Mouse (Mus musculus) forebrain, embryonic 12.5 days (tissue): ENCODE results near the gene Fbxl22. TPM values are rescaled to one million over a fixed set of nuclear protein-coding genes. Genes with fewer than 3 reads are reported as not detected.

ENCODE experiments used
- ATAC-seq: fragments of 200-750 bp; cut with Nextera tagmentation; 2 replicates; pipeline ENCODE4 v1.8.0; 2017; ENCODE audit warnings: moderate TSS enrichment; ENCODE audit not compliant: low FRiP score
- H3K27ac ChIP-seq: fragments of 300-500 bp; sonication (generic); 2 replicates; pipeline ENCODE4 v1.5.1; 2016; ENCODE audit warnings: mild to moderate bottlenecking
- H3K27me3 ChIP-seq: fragments of 300-500 bp; sonication (generic); 2 replicates; pipeline ENCODE4 v1.6.1; 2016; ENCODE audit warnings: mild to moderate bottlenecking
- H3K36me3 ChIP-seq: fragments of 300-500 bp; sonication (generic); replicated peaks from 2 replicates; pipeline ENCODE4 v1.6.1; 2016; ENCODE audit warnings: mild to moderate bottlenecking
- H3K4me1 ChIP-seq: fragments of 300-500 bp; sonication (generic); 2 replicates; pipeline ENCODE4 v1.6.1; 2016
- H3K4me2 ChIP-seq: fragments of 300-500 bp; sonication (generic); 2 replicates; pipeline ENCODE4 v1.6.1; 2016; ENCODE audit warnings: mild to moderate bottlenecking, moderate library complexity
- H3K4me3 ChIP-seq: fragments of 300-500 bp; sonication (generic); replicated peaks from 2 replicates; pipeline ENCODE4 v1.5.1; 2016; ENCODE audit warnings: mild to moderate bottlenecking
- H3K9ac ChIP-seq: fragments of 300-500 bp; sonication (generic); 2 replicates; pipeline ENCODE4 v1.6.1; 2016; ENCODE audit warnings: mild to moderate bottlenecking
- H3K9me3 ChIP-seq: fragments of 300-500 bp; sonication (generic); 2 replicates; pipeline ENCODE4 v1.6.1; 2016
- WGBS: fragments of 180-500 bp; shearing (Covaris S2); methylation state at CpG from one replicate; pipeline ENCODE4 v1.1.7; 2016; 5-methylcytosine and 5-hydroxymethylcytosine counted together
- polyA plus RNA-seq: library from polyadenylated mRNA; unstranded; fragments of >200 nt; fragmentation: Nextera tagmentation; extraction: Ambion mirVana; gene quantifications from 2 replicates; pipeline ENCODE4 v1.2.1, GENCODE M21; 2016

The Fbxl22 gene
- polyA plus RNA-seq, 1 experiment from 2014 or later, result 2.4 TPM

GRCm38 (mm10) chr9:66505141-66505917 lies 9.1 kb downstream of the Fbxl22 start:
- H3K9ac ChIP-seq, result peak overlapping the region; percentile 36; the same call in 1 of the 2 replicates
- no peak overlapping the region for H3K4me3 ChIP-seq
- H3K4me2 ChIP-seq, result peak overlapping the region; percentile 21; the same call in 1 of the 2 replicates
- peaks cover 41% of the 10 kb centered on the region for H3K4me1 ChIP-seq
- ATAC-seq, result peak; percentile 27; the same call in 1 of the 2 replicates
- WGBS, result 55% methylated on average over 9 of the region's 9 CpGs
- H3K27ac ChIP-seq, result peak overlapping the region; percentile 90
- peaks cover 69% of the 10 kb centered on the region for H3K36me3 ChIP-seq
- H3K9me3 ChIP-seq, result no peaks in the 10 kb centered on the region
- H3K27me3 ChIP-seq, result no peaks in the 10 kb centered on the region

GRCm38 (mm10) chr9:66504518-66504917 lies 9.9 kb downstream of the Fbxl22 start:
- 83% methylated on average over 13 of the region's 13 CpGs for WGBS
- H3K4me1 ChIP-seq, result peaks cover 37% of the 10 kb centered on the region
- no peak overlapping the region for H3K4me2 ChIP-seq
- H3K36me3 ChIP-seq, result peaks cover 72% of the 10 kb centered on the region
- H3K9ac ChIP-seq, result no peak overlapping the region
- no peaks in the 10 kb centered on the region for H3K9me3 ChIP-seq
- peak overlapping the region; percentile 90; the same call in 1 of the 2 replicates for H3K27ac ChIP-seq
- H3K27me3 ChIP-seq, result no peaks in the 10 kb centered on the region
- ATAC-seq, result no peak
- H3K4me3 ChIP-seq, result no peak overlapping the region

- Histone ChIP-seq H3K9me3 (no peaks in the 10 kb centered on the region), H3K27ac (peak overlapping the region; percentile 32; the same call in 1 of the 2 replicates), H3K36me3 (peaks cover 67% of the 10 kb centered on the region), H3K4me3 (no peak overlapping the region), H3K27me3 (no peaks in the 10 kb centered on the region), H3K4me1 (peaks cover 37% of the 10 kb centered on the region), H3K9ac (no peak overlapping the region), H3K4me2 (no peak overlapping the region)
- WGBS, result 76% methylated on average over 4 of the region's 4 CpGs
- ATAC-seq, result no peak
Measured at GRCm38 (mm10) chr9:66503879-66504411, 10.4 kb downstream of the Fbxl22 start.

- no peak for ATAC-seq
- Histone ChIP-seq H3K9ac (no peak overlapping the region), H3K4me2 (no peak overlapping the region), H3K36me3 (peaks cover 64% of the 10 kb centered on the region), H3K27me3 (no peaks in the 10 kb centered on the region), H3K4me1 (peaks cover 27% of the 10 kb centered on the region), H3K4me3 (no peak overlapping the region), H3K9me3 (no peaks in the 10 kb centered on the region), H3K27ac (no peak overlapping the region)
- WGBS, result 77% methylated on average over 2 of the region's 2 CpGs
Measured at GRCm38 (mm10) chr9:66501248-66501647, 13.1 kb downstream of the Fbxl22 start.

GRCm38 (mm10) chr9:66493992-66494391 lies 20.4 kb downstream of the Fbxl22 start:
- peaks cover 82% of the 10 kb centered on the region for H3K36me3 ChIP-seq
- no peak for ATAC-seq
- H3K27me3 ChIP-seq, result no peaks in the 10 kb centered on the region
- H3K9me3 ChIP-seq, result no peaks in the 10 kb centered on the region
- no peak overlapping the region for H3K27ac ChIP-seq
- no peak overlapping the region for H3K9ac ChIP-seq
- H3K4me2 ChIP-seq, result no peak overlapping the region
- H3K4me3 ChIP-seq, result no peak overlapping the region
- H3K4me1 ChIP-seq, result no peaks in the 10 kb centered on the region

- H3K27me3 ChIP-seq, result no peaks in the 10 kb centered on the region
- WGBS, result 76% methylated on average over 1 of the region's 1 CpGs
- H3K4me2 ChIP-seq, result no peak overlapping the region
- no peak overlapping the region for H3K4me3 ChIP-seq
- H3K36me3 ChIP-seq, result peaks cover 83% of the 10 kb centered on the region
- H3K4me1 ChIP-seq, result no peaks in the 10 kb centered on the region
- H3K27ac ChIP-seq, result no peak overlapping the region
- H3K9ac ChIP-seq, result no peak overlapping the region
- no peaks in the 10 kb centered on the region for H3K9me3 ChIP-seq
- no peak for ATAC-seq
Measured at GRCm38 (mm10) chr9:66492361-66492760, 22.0 kb downstream of the Fbxl22 start.

- no peak overlapping the region for H3K9ac ChIP-seq
- no peak for ATAC-seq
- no peak overlapping the region for H3K4me3 ChIP-seq
- no peak overlapping the region for H3K4me2 ChIP-seq
- no peaks in the 10 kb centered on the region for H3K9me3 ChIP-seq
- H3K27ac ChIP-seq, result no peak overlapping the region
- H3K4me1 ChIP-seq, result no peaks in the 10 kb centered on the region
- no peaks in the 10 kb centered on the region for H3K27me3 ChIP-seq
- peaks cover 86% of the 10 kb centered on the region for H3K36me3 ChIP-seq
Measured at GRCm38 (mm10) chr9:66488786-66489185, 25.6 kb downstream of the Fbxl22 start.

GRCm38 (mm10) chr9:66483429-66483828 lies 31.0 kb downstream of the Fbxl22 start:
- Histone ChIP-seq H3K4me2 (no peak overlapping the region), H3K4me3 (no peak overlapping the region), H3K9ac (no peak overlapping the region), H3K27ac (no peak overlapping the region), H3K4me1 (no peaks in the 10 kb centered on the region), H3K36me3 (peaks cover 68% of the 10 kb centered on the region), H3K9me3 (no peaks in the 10 kb centered on the region), H3K27me3 (no peaks in the 10 kb centered on the region)
- no peak for ATAC-seq
- whole genome bisulfite sequencing, result 95% methylated on average over 3 of the region's 3 CpGs

- 72% methylated on average over 2 of the region's 2 CpGs for WGBS
- no peaks in the 10 kb centered on the region for H3K9me3 ChIP-seq
- peaks cover 54% of the 10 kb centered on the region for H3K36me3 ChIP-seq
- H3K27me3 ChIP-seq, result no peaks in the 10 kb centered on the region
- no peak for ATAC-seq
- no peak overlapping the region for H3K4me2 ChIP-seq
- no peak overlapping the region for H3K9ac ChIP-seq
- no peak overlapping the region for H3K4me3 ChIP-seq
- H3K4me1 ChIP-seq, result no peaks in the 10 kb centered on the region
- no peak overlapping the region for H3K27ac ChIP-seq
Measured at GRCm38 (mm10) chr9:66477785-66478184, 36.6 kb downstream of the Fbxl22 start.

- Histone ChIP-seq H3K9me3 (no peaks in the 10 kb centered on the region), H3K4me2 (no peak overlapping the region), H3K9ac (no peak overlapping the region), H3K36me3 (peaks cover 51% of the 10 kb centered on the region), H3K27ac (no peak overlapping the region), H3K4me3 (no peak overlapping the region), H3K27me3 (no peaks in the 10 kb centered on the region), H3K4me1 (no peaks in the 10 kb centered on the region)
- no peak for ATAC-seq
- 57% methylated on average over 4 of the region's 4 CpGs for WGBS
Measured at GRCm38 (mm10) chr9:66465087-66465486, 49.3 kb downstream of the Fbxl22 start.

Other genes with a start within 250 kb of the Fbxl22 start
- 50.9 and 54.9 TPM in 2 replicates for gene Herc1, start 164.1 kb downstream of the Fbxl22 start, polyA plus RNA-seq
- gene Usp3, start 78.5 kb upstream of the Fbxl22 start, polyA plus RNA-seq, result 121 and 122 TPM in 2 replicates
- 0.91 and 1.6 TPM in 2 replicates for gene Car12, start 199.1 kb upstream of the Fbxl22 start, polyA plus RNA-seq